Mouse (Mus musculus): ENCODE data around the gene Sbno2.
A peak's percentile ranks its signal among the peaks of the same experiment; 100 is the strongest.

The Sbno2 gene

GRCm38 (mm10) chr10:80123932-80124562 lies 18.7 kb upstream of the Sbno2 start:
- no peak for DNase-seq (ENCODE audit: low spot score)

DNA sequence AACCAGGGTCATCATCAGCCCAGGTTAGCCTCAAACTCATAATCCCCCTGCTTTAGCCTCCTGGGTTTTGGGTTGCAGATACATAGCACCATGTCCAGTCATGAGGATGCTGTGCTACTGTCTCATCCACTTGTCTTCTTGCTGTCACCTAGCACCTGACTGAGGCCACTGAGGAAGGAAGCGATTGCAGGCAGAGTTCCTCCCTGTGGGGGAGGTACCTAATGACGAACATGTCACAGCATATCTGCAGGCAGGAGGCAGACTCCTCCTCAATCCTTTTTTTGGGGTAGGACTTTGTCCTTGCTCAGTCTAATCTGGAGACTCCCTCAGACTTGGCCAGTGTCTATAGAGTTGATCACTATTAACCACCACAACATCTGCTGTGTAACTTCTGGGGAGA lies 16.3 kb upstream of the Sbno2 start:
- no peak for DNase-seq (ENCODE audit: low spot score)

DNA sequence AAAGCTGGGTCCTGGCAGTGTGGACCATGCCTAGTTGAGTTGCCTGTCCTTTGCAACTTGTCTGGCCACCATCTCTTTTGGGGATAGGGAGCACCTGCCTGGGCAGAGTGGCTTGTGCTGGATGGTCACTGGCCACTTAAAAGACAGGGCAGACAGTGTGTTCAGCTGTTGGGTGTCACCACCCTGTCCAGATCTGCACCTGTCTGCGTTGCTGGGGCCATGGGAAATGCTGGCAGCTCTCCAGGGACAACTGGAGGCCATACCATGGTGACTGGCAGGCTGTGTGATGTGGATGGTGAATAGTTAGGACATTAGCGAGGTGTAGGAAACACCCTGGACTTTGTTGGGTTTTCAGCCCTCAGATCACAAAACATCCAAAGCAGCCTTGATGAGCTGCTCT lies 14.8 kb upstream of the Sbno2 start:
- no peak for DNase-seq (ENCODE audit: low spot score)

DNA sequence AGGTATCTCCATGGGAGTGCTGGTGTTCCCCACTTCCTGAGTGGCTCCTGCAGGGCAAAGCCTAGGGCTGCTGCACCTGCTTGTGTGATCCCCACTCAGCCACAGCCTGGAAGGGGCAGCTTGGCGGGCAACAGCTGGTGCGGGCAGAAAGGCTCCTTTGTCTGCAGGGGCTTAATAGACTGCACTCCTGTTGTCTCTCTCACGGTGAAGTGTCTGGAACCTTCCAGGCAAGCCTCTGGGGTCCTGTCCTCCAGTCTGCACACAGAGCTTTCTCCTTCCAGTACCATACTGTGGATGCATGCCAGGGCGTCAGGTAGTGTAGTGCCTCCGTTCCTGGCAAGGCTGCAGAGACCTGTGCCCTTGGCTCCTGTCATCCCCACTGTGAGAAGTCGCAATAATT lies 13.2 kb upstream of the Sbno2 start:
- DNase-seq (ENCODE audit: low spot score) = peak; percentile 33

DNA sequence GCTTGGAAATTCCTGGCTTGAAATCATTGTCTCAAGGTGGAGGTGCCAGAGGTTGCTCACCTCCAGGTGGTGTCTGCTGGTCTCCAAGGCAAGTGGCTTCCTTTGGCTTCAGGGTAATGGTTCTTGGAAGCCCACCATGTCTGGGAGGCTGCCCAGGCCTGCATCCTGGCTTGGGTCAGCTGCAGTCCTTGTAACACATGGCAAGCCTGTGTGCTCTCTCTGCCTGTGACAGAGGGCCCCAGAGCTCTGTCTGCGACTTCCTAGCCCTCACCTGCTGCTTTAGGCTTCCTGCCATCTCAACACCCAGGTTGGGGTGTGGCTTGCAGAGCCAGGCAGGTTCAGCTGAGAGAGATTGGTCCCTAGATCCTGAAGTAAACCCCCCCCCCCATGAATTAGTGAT lies 12.4 kb upstream of the Sbno2 start:
- DNase-seq (ENCODE audit: low spot score) = no peak

- DNase-seq (ENCODE audit: low spot score) = peak; percentile 24
These were observed 11.7 kb upstream of the Sbno2 start for GRCm38 (mm10) chr10:80116927-80117691.

DNA sequence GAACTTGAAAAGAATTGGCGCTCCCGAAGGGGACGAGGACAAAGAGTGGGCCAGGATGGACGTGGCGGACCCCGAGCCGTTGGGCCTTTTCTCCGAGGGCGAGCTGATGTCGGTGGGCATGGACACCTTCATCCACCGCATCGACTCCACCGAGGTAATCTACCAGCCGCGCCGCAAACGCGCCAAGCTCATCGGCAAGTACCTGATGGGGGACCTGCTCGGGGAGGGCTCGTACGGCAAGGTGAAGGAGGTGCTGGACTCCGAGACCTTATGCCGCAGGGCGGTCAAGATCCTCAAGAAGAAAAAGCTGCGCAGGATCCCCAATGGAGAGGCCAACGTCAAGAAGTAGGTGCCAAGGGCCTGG lies 11.2 kb upstream of the Sbno2 start:
- DNase-seq (ENCODE audit: low spot score) = peak; percentile 13

DNA sequence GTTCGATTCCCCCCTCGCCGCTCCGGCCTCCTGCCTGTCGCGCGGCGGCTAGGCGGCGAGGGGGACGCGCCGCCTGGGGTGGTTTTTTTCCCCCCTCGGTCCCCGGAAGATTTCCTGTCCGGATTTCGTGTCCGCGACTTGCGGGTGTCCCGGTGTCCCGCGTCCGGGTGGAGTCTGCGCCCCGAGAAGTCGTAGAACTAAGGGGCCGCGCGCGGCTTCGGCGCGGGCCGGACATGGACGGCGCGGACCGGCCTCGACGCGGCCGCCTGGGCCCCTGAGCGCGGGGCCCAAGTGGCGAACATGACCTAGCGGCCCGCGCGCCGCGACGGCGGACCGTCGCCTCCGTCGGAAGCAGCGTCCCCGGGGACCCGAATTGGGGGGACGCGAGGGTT lies 10.6 kb upstream of the Sbno2 start:
- DNase-seq (ENCODE audit: low spot score) = peak; percentile 11

- peak; percentile 100 for DNase-seq (ENCODE audit: low spot score)
These were observed 10.0 kb upstream of the Sbno2 start, which contains the start of gene Stk11 for GRCm38 (mm10) chr10:80115290-80115943. Gene Stk11 (plus strand): TSS chr10:80115803.

DNA sequence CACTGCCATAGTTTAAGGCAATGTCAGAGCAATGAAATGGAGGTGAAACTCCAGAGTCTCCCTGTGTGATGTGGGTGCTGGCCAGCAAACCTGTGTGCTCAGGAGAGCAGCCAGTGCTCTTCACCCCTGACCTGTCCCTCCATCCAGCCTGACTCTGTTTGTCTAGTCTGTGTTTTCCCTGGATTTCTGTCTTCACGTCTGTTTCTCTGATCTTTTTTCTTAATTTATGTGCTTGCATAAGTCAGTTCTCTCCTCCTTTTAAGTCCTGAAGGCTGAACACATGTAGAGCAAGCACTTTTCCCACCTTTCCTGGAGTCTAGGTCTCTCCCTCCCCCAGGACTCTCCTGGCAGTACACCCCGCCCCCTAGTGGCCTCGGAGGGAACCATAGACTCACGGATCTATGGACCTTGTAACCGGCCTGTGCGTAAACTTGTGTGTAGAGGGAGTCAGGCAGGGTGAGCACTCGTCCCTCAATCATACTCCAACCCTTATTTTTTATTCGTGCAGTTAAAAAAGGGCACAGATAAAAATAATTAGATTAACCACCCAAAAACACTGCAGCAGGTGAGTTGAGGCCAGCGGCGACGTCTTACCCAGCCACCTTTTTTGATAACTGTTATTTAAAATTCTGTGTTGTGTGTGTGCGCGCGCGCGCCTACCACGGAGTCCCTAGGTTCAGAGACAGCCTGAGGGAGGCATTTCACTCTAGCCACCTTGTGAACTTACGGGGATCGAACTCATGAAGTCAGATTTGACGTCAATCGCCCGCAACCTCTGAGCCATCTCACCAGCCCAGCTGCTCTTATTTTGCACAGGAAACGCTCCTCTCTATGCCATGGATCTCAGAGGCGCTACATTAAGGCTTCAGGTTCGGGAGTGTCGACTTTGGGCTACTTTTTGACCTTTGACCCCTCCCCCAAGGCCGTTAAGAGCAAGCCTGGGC lies 9.2 kb upstream of the Sbno2 start:
- DNase-seq (ENCODE audit: low spot score) = peak; percentile 94

- DNase-seq (ENCODE audit: low spot score) = no peak
These were observed 2.3 kb upstream of the Sbno2 start for GRCm38 (mm10) chr10:80107678-80108077.

- DNase-seq (ENCODE audit: low spot score) = no peak
These were observed 555 bp upstream of the Sbno2 start for GRCm38 (mm10) chr10:80105926-80106325.

GRCm38 (mm10) chr10:80104181-80104580 lies 1.2 kb downstream of the Sbno2 start:
- DNase-seq (ENCODE audit: low spot score) = no peak

DNA sequence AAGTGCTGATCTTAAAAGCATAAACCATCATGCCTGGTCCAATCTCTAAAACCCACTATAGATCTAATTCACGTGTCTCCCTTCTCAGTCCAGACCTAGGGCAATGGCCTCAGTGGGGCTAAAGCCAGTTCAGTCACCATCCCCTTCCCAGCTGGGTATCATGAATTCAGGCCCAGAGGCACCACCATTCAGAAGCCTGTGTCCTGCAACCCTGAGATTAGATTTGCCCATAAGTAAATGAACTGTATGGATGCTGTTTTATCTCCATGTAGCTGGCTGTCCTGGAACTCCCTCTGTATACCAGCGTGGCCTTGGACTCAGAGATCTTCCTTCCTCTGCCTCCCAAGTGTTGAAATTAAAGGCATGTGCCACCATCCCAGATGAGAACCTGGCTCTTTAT lies 2.3 kb downstream of the Sbno2 start:
- no peak for DNase-seq (ENCODE audit: low spot score)

DNA sequence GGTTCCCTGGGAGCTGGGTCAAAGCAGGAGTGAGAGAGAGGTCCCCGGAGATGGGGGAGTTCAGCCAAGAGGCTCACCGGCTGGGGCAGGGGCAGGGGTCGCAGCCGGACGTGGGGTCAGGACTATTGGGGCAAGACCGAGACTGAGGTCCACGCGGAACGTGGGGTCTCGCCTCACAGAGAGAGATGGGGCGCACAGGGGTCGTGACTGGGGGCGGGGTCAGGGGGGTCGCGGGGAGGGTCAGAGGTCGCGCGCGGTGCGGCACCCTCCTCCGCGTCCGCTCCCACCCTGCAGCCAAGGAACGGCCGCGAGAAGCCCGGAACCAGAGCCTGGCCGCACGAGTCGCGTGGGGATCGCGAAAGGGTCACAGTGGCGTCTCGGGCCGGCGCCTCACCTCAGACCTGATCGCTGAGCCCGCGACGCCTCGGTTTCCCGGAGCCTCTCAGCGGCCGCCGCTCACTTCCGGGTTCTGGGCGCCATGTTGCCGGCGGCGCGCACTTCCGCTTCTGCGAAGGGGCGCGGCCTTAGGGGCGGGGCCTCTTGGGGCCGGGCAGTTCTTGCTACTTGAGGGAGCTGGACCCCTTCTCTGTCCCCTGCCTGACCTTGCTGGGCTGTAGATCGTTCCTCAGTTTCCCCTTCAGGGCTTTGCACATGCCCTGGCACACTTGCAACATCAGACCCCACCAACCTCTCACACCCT lies 3.0 kb downstream of the Sbno2 start:
- peak; percentile 88 for DNase-seq (ENCODE audit: low spot score)

GRCm38 (mm10) chr10:80100982-80101381 lies 4.4 kb downstream of the Sbno2 start:
- DNase-seq (ENCODE audit: low spot score) = no peak

DNA sequence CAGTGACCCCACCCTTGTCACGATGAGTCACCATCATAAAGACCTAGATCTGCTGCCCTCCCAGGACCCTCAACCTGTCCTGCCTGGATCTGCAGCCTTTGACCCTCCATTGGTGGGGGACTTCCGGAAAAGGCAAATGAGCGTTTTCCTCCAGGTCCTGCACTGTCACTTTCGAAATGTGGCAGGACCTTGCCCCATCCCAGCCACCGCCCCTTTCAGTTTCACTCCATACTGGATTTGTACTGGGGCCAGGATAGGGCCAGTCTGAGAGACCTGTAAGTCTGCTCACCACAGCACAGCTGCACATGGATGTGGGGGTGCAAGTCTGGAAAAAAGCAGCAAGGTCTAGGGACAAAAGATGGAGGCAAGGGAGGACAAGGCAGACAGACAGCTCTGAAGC lies 6.7 kb downstream of the Sbno2 start:
- no peak for DNase-seq (ENCODE audit: low spot score)

GRCm38 (mm10) chr10:80097275-80097674 lies 8.1 kb downstream of the Sbno2 start:
- no peak for DNase-seq (ENCODE audit: low spot score)

GRCm38 (mm10) chr10:80095547-80095946 lies 9.8 kb downstream of the Sbno2 start:
- no peak for DNase-seq (ENCODE audit: low spot score)

DNA sequence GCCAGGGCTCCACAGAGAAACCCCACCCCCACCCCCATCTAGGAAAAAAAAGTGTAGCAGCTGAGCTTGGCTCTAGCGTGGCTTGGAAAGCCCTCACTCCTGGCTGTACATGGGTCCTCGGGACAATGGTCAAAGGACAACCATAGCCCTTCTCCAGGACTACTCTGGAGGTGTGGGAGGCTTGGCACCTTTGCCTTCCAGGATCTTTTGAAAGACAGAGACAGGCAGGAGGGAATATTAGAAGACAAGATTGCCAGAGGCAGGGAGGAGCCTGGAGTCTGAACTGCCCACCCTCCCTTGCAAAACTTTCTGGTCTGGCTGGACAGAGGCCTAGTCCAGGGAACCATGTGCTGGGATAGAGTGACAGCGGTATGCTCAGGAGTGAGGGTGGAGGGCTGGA lies 10.7 kb downstream of the Sbno2 start:
- DNase-seq (ENCODE audit: low spot score) = no peak

DNA sequence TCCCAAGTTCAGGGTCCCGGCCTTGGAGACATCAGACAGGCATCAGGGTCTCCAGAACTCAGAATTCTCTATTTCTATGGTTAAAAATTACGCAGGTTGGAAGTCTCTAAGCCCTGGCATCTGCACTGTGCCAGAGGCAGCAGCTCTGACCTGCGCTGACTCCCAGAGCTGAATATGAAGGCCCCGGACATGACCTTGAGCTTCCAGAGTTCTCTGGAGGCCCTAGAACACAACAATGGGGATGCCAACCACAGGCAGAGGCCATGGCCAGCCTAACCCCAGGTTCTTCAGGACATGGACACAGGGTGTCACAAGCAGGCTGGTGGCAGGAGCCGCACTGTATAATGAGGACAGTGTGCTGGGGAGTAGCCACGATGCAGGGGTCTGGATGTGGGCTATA lies 11.3 kb downstream of the Sbno2 start:
- no peak for DNase-seq (ENCODE audit: low spot score)

- no peak for DNase-seq (ENCODE audit: low spot score)
These were observed 12.7 kb downstream of the Sbno2 start for GRCm38 (mm10) chr10:80092690-80093089.

All from retina, embryonic 14.5 days (tissue).